Mouse (Mus musculus): ENCODE data around the gene Csmd2.
A peak's percentile ranks its signal among the peaks of the same experiment; 100 is the strongest.
"Not testable (repeated sequence)": the region's sequence is repeated elsewhere in the genome, so short reads cannot be mapped to it uniquely, and the experiment has no call there.

Gene Csmd2

GRCm38 (mm10) chr4:128509885-128510284, 522.2 kb downstream of the Csmd2 start:
- DNase-seq = no peak

DNA sequence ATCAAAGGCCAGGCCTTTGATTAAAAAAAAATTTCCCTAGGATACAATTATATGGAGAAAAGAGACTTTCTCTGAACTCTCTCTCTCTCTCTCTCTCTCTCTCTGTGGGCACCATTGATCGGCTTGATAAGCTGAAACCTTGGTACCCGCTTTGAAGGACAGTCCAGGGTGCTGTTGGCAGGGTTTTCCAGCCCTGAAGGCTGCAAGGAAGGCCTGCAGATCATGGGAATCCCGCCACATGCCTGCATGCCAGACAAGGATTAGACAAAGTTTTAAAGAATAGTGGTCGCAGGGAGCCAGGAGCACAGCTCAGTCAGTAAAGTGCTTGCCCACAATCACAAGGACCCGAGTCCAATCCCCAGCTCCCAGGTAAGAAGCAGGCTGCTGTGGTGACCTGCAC, 526.8 kb downstream of the Csmd2 start:
- no peak for DNase-seq

- no peak for DNase-seq
These were observed 533.6 kb downstream of the Csmd2 start for GRCm38 (mm10) chr4:128521276-128521675.

- DNase-seq = peak in 1 of 2 experiments; percentile 4
These were observed 555.7 kb downstream of the Csmd2 start for GRCm38 (mm10) chr4:128543378-128543777.

GRCm38 (mm10) chr4:128543956-128544486, 556.4 kb downstream of the Csmd2 start:
- not testable (repeated sequence) for DNase-seq

DNA sequence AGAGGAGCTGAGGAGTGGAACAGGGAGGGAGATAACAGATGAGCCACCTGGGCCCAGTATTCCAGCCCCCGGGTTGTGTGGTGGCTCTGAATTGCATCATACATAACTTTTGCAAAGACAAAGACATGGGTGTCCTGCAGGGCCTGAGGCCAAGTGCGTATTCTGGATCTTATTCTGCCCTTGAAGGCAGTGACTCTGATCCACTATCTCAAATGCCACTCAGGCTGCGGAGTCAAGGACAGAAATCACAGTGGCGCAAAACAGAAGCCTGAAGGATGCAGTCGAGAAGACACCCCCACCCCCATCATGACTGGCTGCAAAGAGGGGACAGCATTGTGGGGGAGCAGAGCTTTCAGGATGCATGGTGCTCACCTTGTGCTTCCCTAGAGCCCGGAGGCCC, 563.1 kb downstream of the Csmd2 start:
- DNase-seq = no peak

- no peak for DNase-seq
These were observed 566.5 kb downstream of the Csmd2 start for GRCm38 (mm10) chr4:128554198-128554597.

DNA sequence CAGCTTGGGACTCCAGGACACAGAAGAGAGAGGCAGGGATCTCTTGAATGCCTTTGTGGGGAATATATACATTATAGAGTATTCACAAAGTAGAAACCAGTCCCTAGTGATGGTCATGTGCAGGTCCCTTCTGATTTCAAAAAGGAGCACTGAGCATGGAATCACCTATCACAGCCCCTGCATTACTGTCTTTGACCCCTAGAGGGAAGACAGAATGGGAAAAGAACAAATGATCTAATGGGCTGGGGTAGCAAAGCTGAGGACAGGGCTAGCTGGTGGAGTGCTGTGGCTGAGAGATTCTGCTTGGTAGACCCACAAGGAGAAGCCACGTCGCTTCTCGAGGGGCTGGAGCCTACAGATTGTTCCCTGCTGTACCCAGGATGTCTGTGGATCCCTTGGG, 572.7 kb downstream of the Csmd2 start:
- DNase-seq = no peak

DNA sequence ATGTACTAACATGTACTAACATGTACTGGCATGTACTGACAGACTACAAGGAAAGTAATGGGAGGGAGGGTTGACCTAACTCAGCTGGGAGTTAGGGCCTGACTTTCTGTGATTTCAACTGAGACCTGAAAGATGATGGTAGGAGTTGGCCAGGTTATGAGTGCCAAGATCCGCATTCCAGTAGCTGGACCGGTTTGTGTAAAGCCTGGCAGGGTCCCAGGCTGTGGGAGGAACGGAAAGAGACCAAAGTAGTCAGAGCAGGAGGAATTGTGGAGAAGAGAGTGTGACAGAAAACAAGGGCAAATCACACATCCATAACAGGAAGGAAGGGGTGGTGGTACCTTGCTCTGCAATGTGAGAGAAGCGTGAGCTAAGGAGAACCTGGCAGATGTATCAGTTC, 588.2 kb downstream of the Csmd2 start:
- peak; percentile 57 to 68 for DNase-seq

DNA sequence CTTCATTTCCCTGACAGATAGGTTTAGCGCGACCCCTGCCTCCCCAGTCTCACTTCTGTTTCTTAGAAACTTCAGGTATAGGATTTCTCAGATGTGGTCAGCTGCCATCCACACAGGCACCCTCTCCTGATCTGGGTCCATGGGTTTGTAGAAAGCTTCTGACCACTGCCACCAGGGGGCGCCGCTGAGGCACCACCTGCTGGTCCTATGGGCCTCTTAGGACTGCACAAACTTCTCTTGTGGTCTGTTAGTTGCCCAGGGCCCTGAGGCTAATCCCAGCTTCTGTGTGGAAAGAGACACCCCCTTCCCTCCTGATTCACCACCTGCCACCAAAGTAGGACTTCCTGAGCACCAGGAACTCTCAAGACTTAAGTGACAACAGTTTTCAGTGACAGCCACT, 591.5 kb downstream of the Csmd2 start:
- peak; percentile 13 to 29 for DNase-seq

- DNase-seq = no peak
These were observed 605.6 kb downstream of the Csmd2 start for GRCm38 (mm10) chr4:128593286-128593685.

DNA sequence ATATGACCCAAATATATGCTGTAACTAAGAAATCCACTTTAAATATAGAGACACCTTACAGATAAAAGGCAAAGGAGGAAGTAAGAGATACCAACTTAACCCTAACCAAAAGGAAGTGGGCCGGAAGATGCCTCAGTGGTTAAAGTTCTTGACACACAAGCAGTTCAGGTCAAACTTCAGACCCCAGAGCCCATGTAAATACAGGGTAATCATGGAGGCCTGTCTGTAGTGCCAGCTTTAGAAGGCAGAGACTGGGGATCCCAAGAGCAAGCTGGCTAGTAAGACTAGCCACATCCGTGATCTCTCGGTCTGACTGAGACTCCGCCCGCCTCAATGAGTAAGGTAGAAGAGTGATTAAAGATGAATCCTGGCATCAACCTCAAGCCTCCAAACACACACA, 606.4 kb downstream of the Csmd2 start:
- DNase-seq = no peak

DNA sequence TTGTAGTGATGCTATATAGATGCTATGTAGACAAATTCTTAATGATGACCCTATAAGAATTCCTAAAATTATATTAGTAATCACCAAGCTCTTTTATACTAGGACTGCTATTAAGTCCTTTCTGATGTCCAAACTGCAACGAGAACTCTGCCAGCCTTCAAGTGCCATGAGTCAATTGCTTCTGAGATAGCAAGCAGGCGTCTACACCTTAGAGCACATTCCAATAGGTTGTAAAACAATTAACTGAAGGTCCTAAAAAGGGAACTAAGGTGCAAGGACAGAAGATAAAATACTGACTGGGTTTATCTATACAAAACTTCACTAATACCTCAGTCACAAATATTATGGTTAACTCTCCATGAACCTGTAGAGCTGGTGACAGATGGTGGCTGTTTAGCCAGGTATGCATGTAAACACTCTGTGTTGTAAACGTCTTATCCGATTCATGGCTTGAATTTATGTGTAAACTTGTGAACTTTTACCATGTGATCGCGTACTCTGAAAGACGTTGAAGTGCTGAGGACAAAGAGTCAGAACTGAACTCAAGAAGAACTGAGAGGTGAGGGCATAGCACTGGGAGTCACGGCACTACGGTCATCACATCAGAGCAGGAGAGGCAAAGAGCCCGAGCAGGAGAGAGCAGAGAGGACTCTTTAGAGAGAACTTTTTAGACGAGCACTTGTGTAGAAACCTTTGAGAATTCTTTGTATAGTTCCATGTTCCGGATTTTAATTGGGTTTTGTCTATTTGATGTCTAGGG, 610.3 kb downstream of the Csmd2 start:
- DNase-seq = no peak

DNA sequence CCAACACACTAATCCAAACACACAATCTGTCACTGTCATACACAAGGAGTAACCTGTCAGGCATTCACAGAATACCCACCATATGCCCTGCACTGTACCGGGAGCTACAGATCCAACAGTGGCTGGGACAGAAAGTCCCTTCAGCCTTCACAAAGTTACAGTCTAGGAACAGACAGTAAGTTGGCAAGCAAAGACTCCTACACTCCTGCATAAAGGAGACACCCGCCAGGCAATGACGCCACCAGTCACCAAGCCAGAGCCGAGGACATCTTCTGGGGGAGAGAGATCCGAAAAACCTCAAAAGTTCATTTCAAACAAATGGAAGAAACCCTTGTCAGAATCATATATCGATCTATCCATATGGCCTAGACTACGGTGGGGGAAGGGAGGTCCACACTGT, 618.9 kb downstream of the Csmd2 start:
- DNase-seq = no peak

DNA sequence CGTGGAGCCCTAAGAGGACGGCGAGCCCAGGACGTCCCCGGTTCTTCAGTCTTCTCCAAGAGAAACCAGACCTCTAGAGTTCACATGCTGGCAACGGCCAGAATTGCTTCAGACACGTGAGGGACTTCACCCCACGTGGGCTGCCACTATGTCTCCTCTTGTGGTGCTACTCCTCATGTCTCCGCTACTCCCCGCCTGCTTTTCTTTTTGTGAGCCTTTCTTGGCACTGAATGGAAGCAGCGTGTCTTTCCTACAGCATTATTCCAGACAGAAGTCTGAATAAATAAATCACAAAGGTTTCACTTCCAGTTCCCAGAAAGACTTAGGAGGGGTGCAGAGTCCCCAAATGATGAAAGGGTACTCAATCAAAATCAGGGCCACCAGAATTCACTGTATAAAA, 620.0 kb downstream of the Csmd2 start:
- no peak for DNase-seq

DNA sequence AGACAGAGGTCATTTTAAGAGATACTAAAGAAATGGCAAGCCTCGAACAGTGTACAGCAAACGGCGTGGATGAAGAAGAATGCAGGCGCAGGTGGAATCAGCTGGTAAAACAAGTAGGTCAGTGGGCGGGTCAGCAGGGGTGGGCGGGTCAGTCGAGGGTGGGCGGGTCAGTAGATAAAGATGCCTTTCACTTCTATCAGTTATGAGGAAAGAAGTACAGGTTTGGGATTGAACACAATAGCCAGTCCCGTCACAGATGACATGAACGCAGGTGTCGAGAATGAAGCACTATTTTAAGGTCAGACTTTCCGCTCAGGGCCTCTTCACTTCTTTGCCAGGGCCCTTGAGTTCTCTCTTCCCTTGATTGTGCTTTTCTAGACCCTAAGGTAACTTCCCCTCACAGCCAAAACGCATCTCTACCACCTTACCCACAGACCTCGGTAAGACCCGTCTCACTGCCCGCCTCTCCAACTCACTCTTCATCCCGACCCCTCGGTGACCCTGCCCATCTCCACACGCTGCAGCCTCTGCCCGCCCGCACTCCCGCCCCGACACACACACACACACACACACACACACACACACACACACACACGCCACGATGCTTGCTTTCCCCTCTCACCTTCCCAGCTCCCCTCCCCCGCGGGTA, 621.7 kb downstream of the Csmd2 start:
- DNase-seq = peak in 1 of 2 experiments; percentile 11

DNA sequence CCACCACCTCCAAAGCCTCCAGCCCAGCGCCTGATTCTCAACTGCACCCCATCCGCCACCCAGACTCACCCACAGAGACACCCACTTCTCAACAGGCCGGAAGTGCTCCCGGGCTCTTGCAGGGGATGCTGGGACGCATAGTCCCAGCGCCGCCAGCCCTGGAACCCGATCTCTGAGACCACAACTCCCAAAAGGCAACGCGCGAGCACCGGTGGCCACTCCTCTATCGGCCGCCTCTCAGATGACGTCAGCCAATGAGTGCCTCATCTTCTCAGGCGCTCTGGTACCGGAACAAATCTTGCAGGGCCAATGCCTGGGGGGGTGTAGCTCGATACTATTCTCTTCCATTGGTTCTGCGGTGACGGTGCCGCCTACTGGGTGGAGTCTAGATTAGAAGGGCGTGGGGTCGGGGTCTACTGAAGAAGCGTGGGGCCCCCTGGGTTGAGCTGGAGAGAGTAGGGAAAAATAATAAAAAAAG, 622.3 kb downstream of the Csmd2 start, which contains the start of gene Zscan20:
Gene Zscan20, minus strand, starts transcription at position 174 of the 478 bp plus-strand sequence.
- peak; percentile 98 to 99 for DNase-seq

- DNase-seq = no peak
These were observed 623.0 kb downstream of the Csmd2 start for GRCm38 (mm10) chr4:128610706-128611105.

GRCm38 (mm10) chr4:128611726-128612125, 624.1 kb downstream of the Csmd2 start:
- not testable (repeated sequence) for DNase-seq

DNA sequence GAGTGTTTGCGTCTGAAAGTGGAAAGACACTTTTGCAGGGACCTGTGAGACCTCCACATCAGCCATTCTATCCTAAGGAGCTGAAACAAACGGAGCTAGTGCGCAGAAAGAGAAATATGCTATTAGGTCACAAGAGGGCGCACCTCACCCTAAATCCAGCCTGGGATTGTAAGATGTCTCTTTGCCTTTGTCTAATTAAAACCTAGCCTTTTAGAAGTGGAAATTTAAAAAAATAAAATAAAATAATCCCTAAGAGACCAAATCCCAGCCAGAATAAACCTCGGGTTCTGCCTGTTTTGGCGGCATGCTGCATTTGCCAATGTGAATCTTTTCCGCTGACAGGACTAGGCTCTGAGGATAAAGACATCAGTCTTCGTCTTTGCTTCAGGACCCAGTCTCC, 625.7 kb downstream of the Csmd2 start:
- DNase-seq = no peak

- DNase-seq = no peak
These were observed 628.1 kb downstream of the Csmd2 start for GRCm38 (mm10) chr4:128615761-128616160.

Measured in lung, adult 18-20 months (tissue).